Mouse (Mus musculus): ENCODE results near the gene Gm37240. TPM values are rescaled to one million over a fixed set of nuclear protein-coding genes. Genes with fewer than 3 reads are reported as not detected.

Gm37240 gene
- polyA plus RNA-seq, 1 experiment from 2014 or later, result 0.82 TPM

DNA sequence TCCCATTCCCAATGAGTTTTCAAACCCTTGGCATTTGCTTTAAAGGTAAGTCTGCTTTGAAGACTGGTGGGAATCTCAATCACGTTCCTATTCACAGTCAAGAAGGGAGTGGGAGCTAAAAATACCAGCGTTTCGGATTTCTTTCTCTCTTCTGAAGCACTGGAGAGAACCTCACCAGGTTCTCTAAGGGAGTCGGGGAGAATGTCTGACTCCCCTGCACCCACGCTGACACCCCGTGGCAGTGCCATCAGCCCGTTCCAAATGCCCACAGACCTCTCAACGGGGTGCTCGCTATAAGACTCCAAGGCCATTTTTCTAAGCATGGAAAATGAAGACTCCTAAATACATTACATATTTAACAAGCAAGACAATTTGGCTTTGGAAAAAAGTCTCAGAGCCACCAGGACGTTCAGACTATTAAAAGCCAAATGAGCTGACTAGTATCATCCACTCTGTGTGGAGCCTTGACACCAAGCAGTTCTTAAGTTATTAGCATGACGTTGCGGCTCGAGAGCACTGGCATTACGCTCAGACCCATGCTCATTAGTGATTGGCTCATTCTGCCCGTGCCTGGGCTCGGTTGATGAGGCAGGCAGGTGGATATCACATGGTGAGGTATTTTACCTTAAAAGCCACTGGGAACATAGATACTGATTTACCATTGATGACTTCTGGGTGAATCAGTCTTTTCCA, 508.5 kb downstream of the Gm37240 start:
- no peak for ATAC-seq (ENCODE audit: insufficient read depth, low FRiP score, low TSS enrichment)
- no peaks in the 10 kb centered on the region for H3K36me3 ChIP-seq (ENCODE audit: control insufficient read depth, insufficient read depth, low read length)
- H3K9me3 ChIP-seq (ENCODE audit: control insufficient read depth, low read length), result no peaks in the 10 kb centered on the region
- H3K9ac ChIP-seq (ENCODE audit: low read length), result no peak overlapping the region
- H3K4me2 ChIP-seq (ENCODE audit: low read depth), result no peak overlapping the region
- H3K4me1 ChIP-seq (ENCODE audit: control insufficient read depth, insufficient read depth, low read length), result no peaks in the 10 kb centered on the region
- H3K4me3 ChIP-seq (ENCODE audit: low read depth, low read length), result no peak overlapping the region
- no peaks in the 10 kb centered on the region for H3K27me3 ChIP-seq (ENCODE audit: control insufficient read depth, insufficient read depth, low read length)
- no peak overlapping the region for H3K27ac ChIP-seq (ENCODE audit: low read depth, low read length)
- 79% methylated on average over 16 of the region's 16 CpGs for WGBS
- no peak for DNase-seq (ENCODE audit: low spot score)

DNA sequence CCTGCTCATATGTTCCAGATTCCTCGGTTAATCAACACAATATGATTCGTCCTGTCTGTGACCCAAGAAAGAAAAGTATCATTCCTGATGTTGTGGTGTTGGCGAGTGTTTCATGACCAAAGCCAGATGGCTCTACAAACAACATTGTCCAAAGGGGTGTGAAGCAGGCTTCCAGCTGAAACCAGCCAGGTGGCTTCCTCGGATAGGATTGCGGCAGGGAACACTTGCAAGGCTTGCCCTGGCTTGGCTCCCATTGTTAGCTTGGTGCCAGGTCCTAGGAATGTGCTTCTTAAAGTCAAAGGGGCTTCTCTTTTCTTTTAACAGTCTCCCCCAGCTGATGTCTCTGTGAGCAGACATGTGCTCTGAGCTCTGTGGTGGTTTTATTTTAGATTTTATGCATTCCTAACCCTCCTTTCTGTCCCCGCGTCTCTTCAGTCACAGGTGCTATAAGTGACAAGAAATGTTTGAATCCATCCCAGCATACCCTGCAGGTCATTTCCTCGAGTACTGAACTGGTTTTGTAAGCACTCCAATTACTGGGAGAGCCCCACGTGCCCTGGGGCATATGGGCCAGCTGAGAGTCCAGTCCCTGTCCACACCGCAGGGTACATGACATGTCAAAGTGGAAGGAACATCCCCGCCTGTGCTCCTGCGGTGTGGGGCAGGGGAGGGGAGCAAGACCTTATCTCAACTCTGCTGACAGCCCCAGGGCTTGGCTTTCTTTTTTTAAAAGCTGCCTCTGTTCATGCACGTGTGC, 509.2 kb downstream of the Gm37240 start:
- H3K4me2 ChIP-seq (ENCODE audit: low read depth), result no peak overlapping the region

DNA sequence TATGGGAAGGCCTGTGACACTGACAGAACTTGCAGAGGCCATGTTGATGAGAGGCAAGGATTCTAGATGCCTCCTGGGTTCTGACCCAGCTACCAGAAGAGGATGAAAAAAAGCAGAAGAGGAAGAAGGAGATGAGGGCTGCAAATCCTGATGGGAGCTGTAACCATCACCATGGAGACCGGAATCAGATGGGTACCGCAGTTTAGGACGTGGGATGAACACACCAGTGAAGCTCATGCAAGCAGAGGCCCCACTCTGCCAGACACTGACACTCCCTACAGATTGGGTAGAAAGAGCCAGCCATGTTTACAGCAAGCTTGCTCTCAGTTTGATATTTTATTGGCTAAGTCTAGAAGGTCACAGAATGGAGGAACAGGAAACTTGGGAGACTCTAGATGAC, 509.8 kb downstream of the Gm37240 start:
- Histone ChIP-seq H3K27ac (ENCODE audit: low read depth, low read length) (no peak overlapping the region), H3K27me3 (ENCODE audit: control insufficient read depth, insufficient read depth, low read length) (no peaks in the 10 kb centered on the region), H3K4me1 (ENCODE audit: control insufficient read depth, insufficient read depth, low read length) (no peaks in the 10 kb centered on the region), H3K4me2 (ENCODE audit: low read depth) (no peak overlapping the region), H3K36me3 (ENCODE audit: control insufficient read depth, insufficient read depth, low read length) (no peaks in the 10 kb centered on the region), H3K9ac (ENCODE audit: low read length) (no peak overlapping the region), H3K9me3 (ENCODE audit: control insufficient read depth, low read length) (no peaks in the 10 kb centered on the region), H3K4me3 (ENCODE audit: low read depth, low read length) (no peak overlapping the region)
- DNase-seq (ENCODE audit: low spot score) (no peak), ATAC-seq (ENCODE audit: insufficient read depth, low FRiP score, low TSS enrichment) (no peak)
- 94% methylated on average over 3 of the region's 3 CpGs for WGBS

More for the DNA sequence above, 509.2 kb downstream of the Gm37240 start:
- Histone ChIP-seq H3K9me3 (ENCODE audit: control insufficient read depth, low read length) (no peaks in the 10 kb centered on the region), H3K36me3 (ENCODE audit: control insufficient read depth, insufficient read depth, low read length) (no peaks in the 10 kb centered on the region), H3K4me1 (ENCODE audit: control insufficient read depth, insufficient read depth, low read length) (no peaks in the 10 kb centered on the region), H3K27me3 (ENCODE audit: control insufficient read depth, insufficient read depth, low read length) (no peaks in the 10 kb centered on the region), H3K27ac (ENCODE audit: low read depth, low read length) (no peak overlapping the region), H3K9ac (ENCODE audit: low read length) (no peak overlapping the region), H3K4me3 (ENCODE audit: low read depth, low read length) (no peak overlapping the region)
- no peak for ATAC-seq (ENCODE audit: insufficient read depth, low FRiP score, low TSS enrichment)
- 66% methylated on average over 13 of the region's 13 CpGs for WGBS
- DNase-seq (ENCODE audit: low spot score), result no peak

DNA sequence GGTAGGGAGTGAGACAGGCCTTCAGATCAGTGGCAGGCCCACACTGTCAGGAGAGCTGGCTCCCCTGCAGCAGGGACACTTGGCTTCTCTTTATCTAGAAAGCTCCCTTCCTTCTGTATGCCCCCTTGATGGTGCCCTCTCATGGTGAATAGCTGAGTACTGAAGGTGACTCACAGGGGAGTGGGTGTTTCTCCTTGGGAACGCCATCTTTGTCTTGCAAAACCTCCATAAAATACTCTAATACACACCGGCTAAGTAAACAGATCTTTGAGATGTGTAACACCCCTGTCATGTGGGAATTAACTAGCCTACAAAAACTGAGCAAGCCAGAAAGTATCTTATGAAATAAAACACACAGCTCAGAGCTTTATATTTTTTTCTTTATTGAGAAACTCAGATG, 510.8 kb downstream of the Gm37240 start:
- H3K9me3 ChIP-seq (ENCODE audit: control insufficient read depth, low read length), result no peaks in the 10 kb centered on the region
- H3K27ac ChIP-seq (ENCODE audit: low read depth, low read length), result no peak overlapping the region
- H3K4me3 ChIP-seq (ENCODE audit: low read depth, low read length), result no peak overlapping the region
- DNase-seq (ENCODE audit: low spot score) (no peak), ATAC-seq (ENCODE audit: insufficient read depth, low FRiP score, low TSS enrichment) (no peak)
- no peaks in the 10 kb centered on the region for H3K27me3 ChIP-seq (ENCODE audit: control insufficient read depth, insufficient read depth, low read length)
- H3K36me3 ChIP-seq (ENCODE audit: control insufficient read depth, insufficient read depth, low read length), result no peaks in the 10 kb centered on the region
- no peaks in the 10 kb centered on the region for H3K4me1 ChIP-seq (ENCODE audit: control insufficient read depth, insufficient read depth, low read length)
- no peak overlapping the region for H3K4me2 ChIP-seq (ENCODE audit: low read depth)
- H3K9ac ChIP-seq (ENCODE audit: low read length), result no peak overlapping the region
- WGBS, result 87% methylated on average over 2 of the region's 2 CpGs

DNA sequence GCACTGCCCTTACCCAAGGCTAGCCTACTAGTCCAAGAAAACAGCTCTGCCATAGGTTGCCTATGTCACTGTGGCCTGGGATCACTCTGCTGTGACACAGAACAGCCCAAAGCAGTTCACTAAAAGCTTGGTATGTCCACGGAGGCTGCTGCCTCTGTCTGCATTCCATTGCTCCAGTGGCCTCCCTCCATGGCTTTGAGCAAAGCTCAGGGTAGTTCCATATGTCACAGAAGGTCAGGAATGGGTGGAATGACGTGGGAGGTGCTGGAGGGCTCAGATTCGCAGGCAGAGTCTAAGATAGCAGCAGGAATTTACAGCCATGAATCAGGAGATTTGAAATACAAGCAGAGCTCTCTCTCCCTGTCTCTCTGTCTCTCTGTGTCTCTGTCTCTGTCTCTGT, 514.3 kb downstream of the Gm37240 start:
- H3K4me3 ChIP-seq (ENCODE audit: low read depth, low read length), result no peak overlapping the region
- DNase-seq (ENCODE audit: low spot score), result no peak
- H3K4me1 ChIP-seq (ENCODE audit: control insufficient read depth, insufficient read depth, low read length), result no peaks in the 10 kb centered on the region
- H3K9ac ChIP-seq (ENCODE audit: low read length), result no peak overlapping the region
- no peaks in the 10 kb centered on the region for H3K9me3 ChIP-seq (ENCODE audit: control insufficient read depth, low read length)
- ATAC-seq (ENCODE audit: insufficient read depth, low FRiP score, low TSS enrichment), result no peak
- no peaks in the 10 kb centered on the region for H3K27me3 ChIP-seq (ENCODE audit: control insufficient read depth, insufficient read depth, low read length)
- H3K4me2 ChIP-seq (ENCODE audit: low read depth), result no peak overlapping the region
- H3K27ac ChIP-seq (ENCODE audit: low read depth, low read length), result no peak overlapping the region
- WGBS, result 23% methylated on average over 3 of the region's 3 CpGs
- no peaks in the 10 kb centered on the region for H3K36me3 ChIP-seq (ENCODE audit: control insufficient read depth, insufficient read depth, low read length)

DNA sequence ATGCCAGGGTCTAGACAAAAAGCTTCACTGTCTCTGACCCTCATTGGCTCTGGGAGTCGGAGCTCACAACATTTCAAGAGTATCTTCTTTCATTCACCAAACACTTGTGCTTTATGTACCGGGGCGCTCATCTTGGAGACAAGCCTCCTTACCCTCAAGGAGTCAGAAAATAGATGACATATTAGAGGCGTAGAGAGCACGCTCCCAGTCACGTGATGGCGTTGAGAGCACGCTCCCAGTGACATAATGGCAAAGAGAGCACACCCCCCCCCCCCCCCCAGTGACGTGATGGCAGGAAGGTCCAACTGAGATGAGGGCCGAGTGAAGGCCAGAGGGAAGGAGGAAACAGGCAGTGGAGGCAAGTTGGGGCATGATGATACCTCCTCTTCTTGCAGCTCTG, 517.5 kb downstream of the Gm37240 start:
- Histone ChIP-seq H3K4me3 (ENCODE audit: low read depth, low read length) (no peak overlapping the region), H3K27me3 (ENCODE audit: control insufficient read depth, insufficient read depth, low read length) (no peaks in the 10 kb centered on the region), H3K4me2 (ENCODE audit: low read depth) (no peak overlapping the region), H3K9ac (ENCODE audit: low read length) (no peak overlapping the region), H3K27ac (ENCODE audit: low read depth, low read length) (no peak overlapping the region), H3K9me3 (ENCODE audit: control insufficient read depth, low read length) (no peaks in the 10 kb centered on the region), H3K36me3 (ENCODE audit: control insufficient read depth, insufficient read depth, low read length) (no peaks in the 10 kb centered on the region), H3K4me1 (ENCODE audit: control insufficient read depth, insufficient read depth, low read length) (no peaks in the 10 kb centered on the region)
- ATAC-seq (ENCODE audit: insufficient read depth, low FRiP score, low TSS enrichment) (no peak), DNase-seq (ENCODE audit: low spot score) (no peak)
- 83% methylated on average over 10 of the region's 10 CpGs for WGBS

DNA sequence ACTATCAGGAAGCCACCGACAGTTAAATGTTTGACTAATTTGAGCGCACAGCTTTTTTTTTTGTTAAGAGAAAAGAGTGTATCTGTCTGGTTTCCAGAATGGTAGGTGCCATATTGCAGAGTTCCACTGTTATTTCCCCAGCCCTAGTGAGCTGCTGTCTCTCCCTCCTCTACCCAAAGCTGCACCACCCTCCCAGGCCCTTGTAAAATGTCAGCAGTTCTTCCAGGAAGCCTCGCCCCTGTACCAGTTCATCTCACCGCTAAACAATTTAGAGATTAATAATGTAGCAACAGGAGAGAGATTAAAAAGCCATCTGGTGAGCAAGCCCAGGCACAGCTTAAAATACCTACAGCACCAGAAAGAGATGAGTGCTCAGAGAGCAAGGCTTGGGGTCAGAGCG, 518.2 kb downstream of the Gm37240 start:
- Histone ChIP-seq H3K4me3 (ENCODE audit: low read depth, low read length) (no peak overlapping the region), H3K4me1 (ENCODE audit: control insufficient read depth, insufficient read depth, low read length) (no peaks in the 10 kb centered on the region), H3K9ac (ENCODE audit: low read length) (no peak overlapping the region), H3K4me2 (ENCODE audit: low read depth) (no peak overlapping the region), H3K36me3 (ENCODE audit: control insufficient read depth, insufficient read depth, low read length) (no peaks in the 10 kb centered on the region), H3K9me3 (ENCODE audit: control insufficient read depth, low read length) (no peaks in the 10 kb centered on the region), H3K27me3 (ENCODE audit: control insufficient read depth, insufficient read depth, low read length) (no peaks in the 10 kb centered on the region), H3K27ac (ENCODE audit: low read depth, low read length) (no peak overlapping the region)
- WGBS, result 78% methylated on average over 5 of the region's 5 CpGs
- ATAC-seq (ENCODE audit: insufficient read depth, low FRiP score, low TSS enrichment) (no peak), DNase-seq (ENCODE audit: low spot score) (no peak)

DNA sequence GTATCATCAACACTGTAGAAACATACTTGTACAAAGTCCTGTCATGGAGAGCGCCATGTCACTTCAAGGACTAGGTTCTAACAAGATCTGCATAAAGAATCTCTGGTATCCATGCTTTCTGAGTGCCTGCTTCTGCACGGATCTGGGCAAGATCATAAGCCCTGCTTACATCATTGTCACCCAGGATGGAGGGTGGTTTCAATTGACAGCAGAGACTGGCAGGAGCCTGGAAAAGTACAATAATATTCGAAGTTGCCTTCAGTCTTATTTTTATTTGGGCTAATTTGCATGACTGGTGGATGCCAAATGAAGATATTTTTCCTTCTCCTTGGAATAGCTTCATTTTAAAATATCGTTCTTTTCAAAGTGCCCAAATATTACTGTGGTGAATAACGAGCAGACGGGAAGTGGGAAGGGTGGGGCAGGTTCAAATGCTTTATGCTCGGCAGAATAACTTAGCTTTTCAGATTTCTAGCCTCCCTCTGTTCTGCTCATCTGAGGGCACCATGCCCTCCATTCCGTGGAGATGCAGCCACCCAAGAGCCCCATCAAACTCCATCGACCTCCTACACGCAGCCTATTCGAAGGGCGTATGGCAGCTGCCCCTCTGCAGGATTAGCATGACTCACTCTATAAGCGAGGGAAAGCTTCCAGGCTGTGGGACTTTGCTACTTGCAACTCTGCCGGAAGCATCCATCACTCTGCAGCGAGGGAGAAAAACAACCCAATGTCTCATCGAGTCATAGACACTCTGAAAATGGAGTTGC, 518.8 kb downstream of the Gm37240 start:
- DNase-seq (ENCODE audit: low spot score) (no peak), ATAC-seq (ENCODE audit: insufficient read depth, low FRiP score, low TSS enrichment) (no peak)
- no peak overlapping the region for H3K27ac ChIP-seq (ENCODE audit: low read depth, low read length)
- no peaks in the 10 kb centered on the region for H3K4me1 ChIP-seq (ENCODE audit: control insufficient read depth, insufficient read depth, low read length)
- no peaks in the 10 kb centered on the region for H3K9me3 ChIP-seq (ENCODE audit: control insufficient read depth, low read length)
- H3K4me3 ChIP-seq (ENCODE audit: low read depth, low read length), result no peak overlapping the region
- H3K9ac ChIP-seq (ENCODE audit: low read length), result no peak overlapping the region
- H3K4me2 ChIP-seq (ENCODE audit: low read depth), result no peak overlapping the region
- no peaks in the 10 kb centered on the region for H3K36me3 ChIP-seq (ENCODE audit: control insufficient read depth, insufficient read depth, low read length)
- no peaks in the 10 kb centered on the region for H3K27me3 ChIP-seq (ENCODE audit: control insufficient read depth, insufficient read depth, low read length)
- 80% methylated on average over 16 of the region's 16 CpGs for WGBS

Data from neural tube, embryonic 11.5 days (tissue).